Mouse (Mus musculus) brown adipose tissue, adult 24 weeks (tissue): ENCODE measurements around the gene Slamf7. TPM values are rescaled to one million over a fixed set of nuclear protein-coding genes. Genes with fewer than 3 reads are reported as not detected.

ENCODE experiments used
- H3K27ac ChIP-seq: fragments of 200-500 bp; replicated peaks from 2 replicates; pipeline ENCODE4 v1.5.1; 2012; ENCODE audit warnings: low read depth, mild to moderate bottlenecking, low read length
- H3K4me1 ChIP-seq: fragments of 200-500 bp; 2 replicates; pipeline ENCODE4 v1.6.1; 2012; ENCODE audit warnings: low read length, mixed read lengths; ENCODE audit not compliant: control insufficient read depth, insufficient read depth, insufficient read length
- H3K4me3 ChIP-seq: fragments of 200-500 bp; 2 replicates; pipeline ENCODE4 v1.5.1; 2012; ENCODE audit warnings: low read depth, mild to moderate bottlenecking, low read length, moderate library complexity; ENCODE audit not compliant: insufficient read depth
- polyA plus RNA-seq: library from polyadenylated mRNA; stranded (reverse); fragments of >200 nt; gene quantifications from 2 replicates; pipeline ENCODE4 v1.2.4, GENCODE M21; 2012; ENCODE audit not compliant: missing spikeins, insufficient read depth, insufficient read length

Slamf7 gene
- polyA plus RNA-seq, 1 experiment: 1.6 TPM

DNA sequence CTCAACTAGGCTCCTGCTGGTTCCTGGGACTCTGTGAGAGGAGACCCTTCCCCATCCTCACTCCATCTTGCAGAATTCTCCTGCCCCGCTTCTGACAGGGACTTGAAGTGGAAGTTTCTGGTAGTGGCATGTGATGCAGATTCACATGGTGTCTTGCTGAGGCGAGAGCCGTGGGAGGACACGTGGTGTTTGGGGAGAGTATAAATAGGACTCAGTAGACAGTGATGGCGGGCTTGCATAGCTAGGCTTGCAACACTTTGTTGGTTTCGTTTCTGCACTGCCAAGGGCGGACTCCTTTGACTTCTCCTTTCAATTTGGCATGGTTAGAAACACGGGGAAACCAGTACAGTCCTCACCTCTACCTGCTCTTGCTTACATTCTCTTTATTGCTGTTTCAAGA, 33.8 kb downstream of the Slamf7 start:
- H3K27ac ChIP-seq: 0 out of 2 replicates have a peak overlapping the region, but pooled peaks have one; percentile 13
- no peaks in the 10 kb centered on the region for H3K4me1 ChIP-seq
- no peak overlapping the region for H3K4me3 ChIP-seq

DNA sequence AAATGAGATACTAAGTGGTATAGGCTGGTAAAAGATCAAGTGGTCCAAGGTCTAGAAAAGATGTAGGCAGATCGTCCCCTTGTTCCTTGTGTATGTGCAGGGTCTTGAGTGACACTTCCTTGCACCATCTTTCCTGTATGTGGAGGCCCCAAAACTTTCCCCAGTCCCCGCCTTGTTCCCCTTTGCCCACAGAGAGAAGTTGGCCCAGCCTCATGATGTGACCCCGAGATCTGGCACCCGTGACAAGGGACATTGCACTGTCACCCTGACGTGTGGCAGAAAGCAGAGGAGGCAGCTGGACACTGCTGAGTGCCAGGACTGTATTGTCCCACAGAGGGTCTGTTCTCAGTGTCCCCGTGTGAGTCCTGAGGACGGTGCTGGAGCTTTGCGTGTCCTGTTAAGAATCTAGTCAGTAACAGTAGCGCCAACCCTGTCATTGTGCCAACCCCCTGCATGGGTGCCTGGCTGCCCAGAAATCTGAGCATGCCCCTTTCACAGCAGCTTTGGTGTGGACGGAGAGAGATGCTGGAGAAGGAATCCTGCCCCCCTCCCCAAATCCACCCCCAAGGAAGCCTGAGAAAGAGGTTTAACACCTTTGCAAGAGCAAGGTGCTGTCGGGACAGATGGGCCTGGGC, 35.8 kb downstream of the Slamf7 start:
- Histone ChIP-seq H3K27ac (no peak overlapping the region), H3K4me3 (no peak overlapping the region)

DNA sequence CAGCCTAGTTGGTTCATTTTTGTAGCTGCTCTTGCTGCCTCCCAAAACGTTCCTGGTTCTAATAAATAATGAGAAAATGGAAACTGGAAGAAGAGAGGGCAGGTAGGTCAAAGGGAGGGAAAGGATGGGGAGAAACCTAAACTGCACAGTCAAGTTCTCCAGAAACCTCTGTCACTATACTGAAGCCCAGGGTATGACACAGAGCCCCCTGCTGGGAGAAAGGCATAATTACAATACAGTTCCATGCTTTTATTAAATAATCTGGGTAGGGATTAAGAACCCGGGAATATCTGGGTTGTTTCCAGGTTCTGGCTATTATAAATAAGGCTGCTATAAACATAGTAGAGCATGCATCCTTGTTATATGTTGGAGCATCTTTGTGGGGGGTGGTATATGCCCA, 38.9 kb downstream of the Slamf7 start:
- Histone ChIP-seq H3K27ac (no peak overlapping the region), H3K4me1 (no peaks in the 10 kb centered on the region), H3K4me3 (no peak overlapping the region)

More for the DNA sequence above, 35.8 kb downstream of the Slamf7 start:
- H3K4me1 ChIP-seq: no peaks in the 10 kb centered on the region

DNA sequence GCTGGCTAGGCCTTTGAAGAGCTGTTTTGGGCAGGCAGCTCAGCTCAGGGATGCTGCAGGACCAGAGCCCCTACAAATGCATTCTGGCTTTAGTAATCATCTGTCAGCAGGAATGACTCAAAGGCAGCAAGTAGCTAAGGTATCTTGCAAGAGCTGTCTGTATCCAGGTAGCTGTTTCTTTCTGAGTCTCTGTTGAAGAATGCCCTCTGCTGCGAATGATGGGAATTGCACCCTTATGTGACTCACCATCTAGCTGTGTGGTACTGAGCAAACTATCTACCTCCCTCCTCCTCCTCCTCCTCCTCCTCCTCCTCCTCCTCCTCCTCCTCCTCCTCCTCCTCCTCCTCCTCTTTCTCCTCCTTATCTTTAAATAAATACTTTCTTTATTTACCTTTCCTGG, 42.1 kb downstream of the Slamf7 start:
- H3K4me3 ChIP-seq: no peak overlapping the region
- no peak overlapping the region for H3K27ac ChIP-seq
- no peaks in the 10 kb centered on the region for H3K4me1 ChIP-seq

DNA sequence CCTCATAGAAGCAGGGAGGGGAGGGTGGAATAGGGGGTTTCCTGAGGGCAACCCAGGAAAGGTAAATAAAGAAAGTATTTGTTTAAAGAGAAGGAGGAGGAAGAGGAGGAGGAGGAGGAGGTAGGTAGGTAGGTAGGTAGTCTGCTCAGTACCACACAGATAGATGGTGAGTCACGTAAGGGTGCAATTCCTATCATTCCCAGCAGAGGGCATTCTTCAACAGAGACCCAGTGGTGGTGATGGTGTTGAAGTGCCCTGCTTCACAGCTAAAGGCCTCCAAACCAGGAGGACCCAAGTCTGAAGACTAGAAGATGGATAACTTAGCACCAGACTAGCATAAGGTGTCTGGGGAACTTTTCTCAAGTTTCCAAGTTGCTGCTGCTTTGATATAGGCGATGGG, 42.8 kb downstream of the Slamf7 start:
- no peak overlapping the region for H3K4me3 ChIP-seq
- H3K27ac ChIP-seq: no peak overlapping the region
- H3K4me1 ChIP-seq: no peaks in the 10 kb centered on the region

DNA sequence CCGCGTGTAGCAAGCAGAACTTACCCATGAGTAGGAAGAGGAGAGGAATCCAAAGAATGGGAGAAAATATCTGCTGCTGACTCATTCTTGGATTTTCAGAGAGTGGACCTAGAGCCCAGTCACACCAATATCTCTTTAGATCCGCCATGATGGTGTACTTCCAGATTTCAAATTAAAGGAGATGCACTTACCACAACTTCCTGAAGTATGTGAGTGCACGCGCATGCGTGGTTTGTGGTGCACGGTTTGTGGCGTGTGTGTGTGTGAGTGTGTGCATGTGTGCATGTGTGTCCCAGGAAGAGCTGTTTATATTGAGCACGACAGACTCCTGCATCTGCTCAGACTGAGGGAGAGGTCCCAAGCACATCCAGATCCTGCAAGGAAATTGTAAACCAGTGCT, 45.7 kb downstream of the Slamf7 start, which contains the start of gene Ly9:
Gene Ly9 (minus strand): TSS at position 235 of the 400 bp plus-strand sequence.
- Histone ChIP-seq H3K4me3 (peak within 1 kb of the TSS; percentile 43; the same call in 1 of the 2 replicates), H3K27ac (no peak within 1 kb of the TSS)

DNA sequence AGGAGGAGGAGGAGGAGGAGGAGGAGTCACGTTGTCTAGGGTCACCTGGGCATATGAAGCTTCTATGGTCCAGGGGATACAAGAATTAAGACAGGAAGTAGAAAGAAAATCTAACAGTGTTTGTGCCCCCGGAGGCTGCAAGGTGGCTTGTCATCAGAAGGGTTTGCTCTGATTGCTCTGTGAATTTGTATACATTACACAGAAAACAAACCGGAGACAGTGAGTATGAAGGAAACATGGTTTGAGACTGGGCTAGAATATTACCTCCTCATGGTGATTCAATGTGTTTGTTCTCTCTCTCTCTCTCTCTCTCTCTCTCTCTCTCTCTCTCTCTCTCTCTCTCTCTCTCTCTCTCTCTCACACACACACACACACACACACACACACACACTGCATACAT, 46.2 kb downstream of the Slamf7 start:
- Histone ChIP-seq H3K27ac (no peak overlapping the region), H3K4me1 (no peaks in the 10 kb centered on the region), H3K4me3 (no peak overlapping the region)

More for the DNA sequence above, 45.7 kb downstream of the Slamf7 start, which contains the start of gene Ly9:
- no peaks in the 10 kb centered on the region for H3K4me1 ChIP-seq

DNA sequence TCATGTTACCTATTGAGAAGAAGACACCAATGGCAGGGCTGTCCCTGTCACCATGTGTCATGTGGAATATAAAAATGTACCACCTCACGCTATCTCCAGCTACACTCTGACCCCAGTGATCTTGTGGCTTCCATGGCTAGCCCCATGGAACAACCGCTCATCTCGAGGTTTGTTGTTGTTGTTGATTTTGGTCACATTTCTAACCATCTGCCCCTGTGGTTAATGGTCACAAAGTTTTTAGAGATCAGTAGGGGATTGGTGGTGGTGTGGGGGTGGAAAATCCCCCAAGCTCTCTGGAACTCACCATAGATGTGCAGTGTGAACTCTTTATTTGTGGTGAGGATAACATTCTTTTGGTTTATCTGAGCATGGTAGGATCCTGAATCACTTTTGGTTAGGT, 48.1 kb downstream of the Slamf7 start:
- Histone ChIP-seq H3K27ac (no peak overlapping the region), H3K4me1 (no peaks in the 10 kb centered on the region), H3K4me3 (no peak overlapping the region)

DNA sequence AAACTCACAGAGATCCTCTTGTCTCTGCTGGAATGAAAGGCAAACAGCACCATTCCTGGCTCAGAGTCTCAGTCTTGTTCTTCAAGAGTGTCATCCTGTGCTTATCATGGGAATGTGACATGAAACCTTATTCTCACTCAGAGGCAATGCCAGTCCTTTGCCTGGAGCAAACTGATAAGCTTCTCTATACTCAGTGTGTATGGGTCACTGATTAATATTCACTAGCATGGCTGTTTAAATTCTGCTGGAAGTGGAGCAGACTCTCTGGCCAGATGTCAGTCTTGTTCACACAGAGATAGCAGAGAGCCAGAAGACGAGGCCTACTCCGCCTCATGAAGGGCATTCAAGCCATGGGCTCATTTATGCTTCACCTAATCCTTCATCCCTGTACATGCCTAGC, 68.3 kb downstream of the Slamf7 start:
- no peak overlapping the region for H3K4me3 ChIP-seq
- H3K4me1 ChIP-seq: no peaks in the 10 kb centered on the region
- no peak overlapping the region for H3K27ac ChIP-seq

Other genes with a start within 250 kb of the Slamf7 start
- gene Usf1, start 241.7 kb downstream of the Slamf7 start, polyA plus RNA-seq: 13.1 and 18.2 TPM in 2 replicates
- gene Tstd1, start 234.2 kb downstream of the Slamf7 start, polyA plus RNA-seq: not detected in 2 replicates
- gene F11r, start 215.5 kb downstream of the Slamf7 start, polyA plus RNA-seq: 42.9 and 45.1 TPM in 2 replicates
- gene Alyref2, start 149.6 kb downstream of the Slamf7 start, polyA plus RNA-seq: 2.7 and 3.0 TPM in 2 replicates
- gene Itln1, start 117.7 kb downstream of the Slamf7 start, polyA plus RNA-seq: not detected in 2 replicates
- not detected in 2 replicates for gene Cd244a, start 93.8 kb downstream of the Slamf7 start, polyA plus RNA-seq
- gene Ly9, start 45.6 kb downstream of the Slamf7 start, polyA plus RNA-seq: 0.95 TPM in 1 of 2 replicates, not detected in the other
- gene Cd48, start 29.0 kb upstream of the Slamf7 start, polyA plus RNA-seq: 4.8 and 7.1 TPM in 2 replicates
- gene Slamf1, start 114.1 kb upstream of the Slamf7 start, polyA plus RNA-seq: not detected in 2 replicates
- 4.0 and 4.7 TPM in 2 replicates for gene Cd84, start 186.7 kb upstream of the Slamf7 start, polyA plus RNA-seq
- gene Gm10521, start 242.6 kb upstream of the Slamf7 start, polyA plus RNA-seq: 0.40 TPM in 1 of 2 replicates, not detected in the other